Mouse (Mus musculus) cerebellum, adult 18-20 months (tissue): ENCODE results near the gene Galt.
"Not testable (repeated sequence)": the region's sequence is repeated elsewhere in the genome, so short reads cannot be mapped to it uniquely, and the experiment has no call there.

ENCODE experiments used
- DNase-seq, 2 experiments: peaks; one replicate each; pipeline ENCODE4 v3.0.0; 2021

Gene Galt

DNA sequence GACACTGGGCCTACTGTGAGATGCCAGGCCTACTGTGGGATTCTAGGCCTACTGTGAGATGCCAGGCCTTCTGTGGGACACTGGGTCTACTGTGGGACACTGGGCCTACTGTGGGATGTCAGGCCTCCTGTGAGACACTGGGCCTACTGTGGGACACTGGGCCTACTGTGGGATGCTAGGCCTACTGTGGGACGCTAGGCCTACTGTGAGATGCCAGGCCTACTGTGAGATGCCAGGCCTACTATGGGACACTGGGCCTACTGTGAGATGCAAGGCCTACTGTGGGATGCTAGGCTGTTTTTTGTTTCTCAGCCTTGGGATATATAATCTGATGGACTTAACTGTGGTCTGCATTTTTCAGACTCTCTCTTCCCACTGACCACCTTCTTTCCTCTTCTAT is 20.8 kb downstream of the Galt start:
- not testable (repeated sequence) for DNase-seq

DNA sequence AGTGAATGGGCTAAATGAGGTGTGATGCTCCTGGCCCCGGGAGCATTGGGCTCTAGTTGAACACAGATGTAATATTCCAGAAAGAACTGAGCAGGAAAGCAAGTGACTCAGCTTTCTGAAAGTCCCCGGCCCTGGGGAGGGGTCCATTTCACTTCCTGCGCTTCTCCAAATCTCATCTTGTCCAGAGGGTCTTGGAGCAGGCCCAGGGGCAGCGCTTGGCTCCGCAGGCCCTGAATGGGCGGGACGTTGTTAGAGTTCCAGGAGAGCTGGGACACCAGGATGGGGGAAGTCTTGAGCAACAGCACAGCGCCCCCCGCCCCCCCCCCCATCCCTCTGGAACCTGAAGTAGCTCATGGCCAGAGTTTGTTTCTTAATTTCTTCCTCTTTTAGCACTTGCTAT is 26.2 kb downstream of the Galt start:
- not testable (repeated sequence) for DNase-seq

GRCm38 (mm10) chr4:41781748-41782485 is 26.9 kb downstream of the Galt start:
- DNase-seq, result not testable (repeated sequence)

GRCm38 (mm10) chr4:41782711-41783110 is 27.7 kb downstream of the Galt start:
- not testable (repeated sequence) for DNase-seq

DNA sequence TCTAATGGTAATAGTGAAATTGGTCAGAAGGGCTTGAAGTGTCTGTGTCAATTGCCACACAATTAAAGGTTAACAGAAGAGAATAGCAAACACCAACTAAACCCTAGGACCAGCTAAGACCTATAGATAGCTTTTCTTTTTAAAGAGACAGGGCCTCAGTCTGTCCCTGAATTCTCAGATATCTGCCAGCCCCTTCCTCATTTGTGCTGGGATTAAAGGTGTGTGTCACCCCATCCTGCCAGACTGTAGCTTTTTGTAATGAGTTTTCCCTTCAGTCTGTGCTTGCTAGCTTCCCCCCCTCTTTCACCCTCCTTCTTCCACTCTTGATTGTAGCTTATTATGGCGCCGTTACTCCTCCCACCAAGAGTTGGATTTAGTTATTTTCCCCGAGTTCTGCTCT is 28.2 kb downstream of the Galt start:
- DNase-seq, result not testable (repeated sequence)
